Mouse (Mus musculus) liver, embryonic 16.5 days (tissue): ENCODE results near the gene Gm3476. TPM values are rescaled to one million over a fixed set of nuclear protein-coding genes. Genes with fewer than 3 reads are reported as not detected.
"Not testable (repeated sequence)": the region's sequence is repeated elsewhere in the genome, so short reads cannot be mapped to it uniquely, and the experiment has no call there.

Experiments
- ATAC-seq: fragments of 200-750 bp; cut with Nextera tagmentation; 2 replicates; pipeline ENCODE4 v1.8.0; 2017; ENCODE audit warnings: low read depth, mild to moderate bottlenecking, moderate number of reproducible peaks, moderate library complexity
- H3K27ac ChIP-seq: fragments of 300-500 bp; sonication (generic); 2 replicates; pipeline ENCODE4 v1.5.1; 2014; ENCODE audit warnings: mild to moderate bottlenecking, low read length
- H3K27me3 ChIP-seq: fragments of 300-500 bp; sonication (generic); 2 replicates; pipeline ENCODE4 v1.6.1; 2014; ENCODE audit warnings: low read depth, low read length, mixed read lengths; ENCODE audit not compliant: control insufficient read depth, insufficient read depth
- H3K36me3 ChIP-seq: fragments of 300-500 bp; sonication (generic); 2 replicates; pipeline ENCODE4 v1.6.1; 2014; ENCODE audit warnings: mild to moderate bottlenecking; ENCODE audit not compliant: control insufficient read depth, insufficient read depth
- H3K4me1 ChIP-seq: fragments of 300-500 bp; sonication (generic); 2 replicates; pipeline ENCODE4 v1.6.1; 2014; ENCODE audit warnings: low read depth, low read length, mixed read lengths; ENCODE audit not compliant: control insufficient read depth
- H3K4me2 ChIP-seq: fragments of 300-500 bp; sonication (generic); 2 replicates; pipeline ENCODE4 v1.6.1; 2014; ENCODE audit warnings: low read depth, low read length, mixed read lengths
- H3K4me3 ChIP-seq: fragments of 300-500 bp; sonication (generic); 2 replicates; pipeline ENCODE4 v1.5.1; 2014; ENCODE audit warnings: low read depth, mild to moderate bottlenecking, low read length
- H3K9ac ChIP-seq: fragments of 300-500 bp; sonication (generic); 2 replicates; pipeline ENCODE4 v1.6.1; 2014; ENCODE audit warnings: low read depth, low read length
- H3K9me3 ChIP-seq: fragments of 300-500 bp; sonication (generic); replicated peaks from 2 replicates; pipeline ENCODE4 v1.6.1; 2016; ENCODE audit warnings: low read length; ENCODE audit not compliant: control insufficient read depth
- WGBS: fragments of 180-500 bp; shearing (Covaris S2); extraction: QIAGEN DNeasy Blood & Tissue Kit; methylation state at CpG from one replicate; pipeline ENCODE4 v1.1.7; 2014; ENCODE audit not compliant: insufficient replicate concordance; 5-methylcytosine and 5-hydroxymethylcytosine counted together
- polyA plus RNA-seq: library from polyadenylated mRNA; unstranded; fragments of >200 nt; fragmentation: Nextera tagmentation; extraction: Ambion mirVana; gene quantifications from 2 replicates; pipeline ENCODE4 v1.2.1, GENCODE M21; 2015

The Gm3476 gene
- not detected in 2 replicates for polyA plus RNA-seq

DNA sequence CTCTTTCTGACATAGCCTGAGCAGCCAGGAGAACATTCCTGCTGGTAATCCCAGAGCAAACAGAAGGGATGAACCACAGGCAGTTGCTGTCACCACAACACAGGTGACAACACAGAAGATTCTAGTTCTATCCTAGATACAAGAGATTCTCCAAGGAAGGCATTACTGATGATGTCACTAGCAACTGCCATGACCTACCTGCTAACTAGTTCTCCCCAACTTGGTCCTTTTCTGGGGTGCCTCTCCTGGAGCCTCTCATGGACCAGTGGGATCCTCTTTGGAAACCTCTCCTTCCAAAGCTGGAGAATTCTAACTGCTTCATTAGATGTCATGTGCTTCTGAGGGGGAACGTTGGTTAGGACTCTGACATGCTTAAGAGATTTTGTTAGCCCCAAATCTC, at the start of gene Gm3476:
Gm3476 (minus strand) TSS at position 101 of the 400 bp plus-strand sequence.
- H3K27ac ChIP-seq, H3K4me3 ChIP-seq, H3K4me2 ChIP-seq, H3K4me1 ChIP-seq, H3K9me3 ChIP-seq, H3K27me3 ChIP-seq, H3K9ac ChIP-seq, ATAC-seq, H3K36me3 ChIP-seq: not testable (repeated sequence)
- WGBS: no CpG with 5 or more reads among the region's 1 CpGs

DNA sequence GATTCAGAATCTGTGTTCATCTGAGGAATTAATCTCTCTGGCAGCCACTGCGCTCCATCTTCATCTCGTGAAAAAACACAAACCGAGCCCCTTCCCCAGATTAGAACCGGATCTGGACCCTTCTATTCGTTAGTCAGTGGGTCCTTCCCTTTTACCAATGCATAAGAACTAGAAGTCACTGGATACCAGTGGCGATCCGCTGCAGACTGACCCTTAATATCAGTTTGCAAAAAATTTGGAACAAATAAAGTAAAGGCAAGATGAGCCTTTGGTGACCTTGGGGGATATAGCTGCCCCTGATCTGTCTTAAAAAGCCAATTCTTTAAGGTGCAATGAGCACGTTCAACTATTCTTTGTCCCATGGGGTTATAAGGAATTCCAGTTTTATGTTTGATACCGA, 37.9 kb upstream of the Gm3476 start:
- WGBS: 78% methylated on average over 2 of the region's 9 CpGs
- not testable (repeated sequence) for H3K27ac ChIP-seq, H3K9me3 ChIP-seq, H3K9ac ChIP-seq, H3K4me1 ChIP-seq, H3K4me2 ChIP-seq, H3K36me3 ChIP-seq, ATAC-seq, H3K27me3 ChIP-seq, H3K4me3 ChIP-seq

DNA sequence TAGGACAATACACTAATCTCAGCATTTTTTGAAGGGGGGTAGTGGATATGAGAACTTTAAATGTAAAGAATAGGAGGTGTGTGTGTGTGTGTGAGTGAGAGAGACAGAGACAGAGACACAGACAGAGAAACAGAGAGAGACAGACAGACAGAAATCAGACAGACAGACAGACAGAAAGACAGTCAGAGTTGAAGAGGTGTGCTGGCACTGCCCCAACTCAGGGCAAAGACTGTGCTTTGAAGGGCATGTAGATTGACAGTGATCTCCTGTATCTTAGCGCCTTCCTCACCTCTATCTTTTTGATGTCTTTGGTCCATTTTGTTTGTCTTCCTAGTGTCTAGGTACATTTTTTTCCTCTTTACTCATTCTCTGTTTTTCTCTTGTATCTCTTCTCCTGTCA, 35.5 kb upstream of the Gm3476 start:
- H3K9me3 ChIP-seq, H3K36me3 ChIP-seq, H3K27me3 ChIP-seq, H3K27ac ChIP-seq, H3K4me3 ChIP-seq, ATAC-seq, H3K4me2 ChIP-seq, H3K9ac ChIP-seq, H3K4me1 ChIP-seq: not testable (repeated sequence)
- no CpG with 5 or more reads among the region's 1 CpGs for WGBS

DNA sequence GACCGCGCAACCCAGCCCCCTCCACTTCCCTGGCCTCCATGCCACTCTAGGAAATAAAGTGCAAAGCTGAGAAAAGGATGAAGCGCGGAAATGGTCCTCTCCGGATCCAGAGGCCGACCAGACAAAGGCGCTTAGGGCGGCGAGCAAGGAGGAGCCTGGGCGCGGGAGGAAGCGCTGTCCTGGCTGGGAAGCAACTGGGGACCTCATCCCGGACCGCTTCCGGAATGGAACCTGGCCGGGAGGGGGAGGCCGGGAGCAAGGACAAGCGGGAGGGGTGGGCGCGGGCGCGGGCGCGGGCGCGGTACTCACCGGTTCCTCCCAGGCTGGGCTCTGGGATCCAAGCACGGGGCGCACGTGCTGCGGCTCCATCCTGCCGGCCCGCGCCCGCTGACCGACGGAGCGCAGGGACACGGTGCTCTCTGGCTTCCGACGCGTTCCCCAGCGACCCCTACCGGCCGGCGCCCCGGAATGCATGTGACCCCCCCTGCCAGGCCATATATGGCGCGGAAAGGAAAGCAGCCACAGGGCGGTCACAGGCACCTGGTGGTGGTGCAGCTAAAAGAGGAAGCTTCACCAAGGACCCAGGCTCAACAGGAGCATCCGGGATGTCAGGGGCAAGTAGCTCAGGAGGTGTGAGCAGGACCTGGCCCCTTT, 17.2 kb downstream of the Gm3476 start, which contains the start of gene Gm3468:
Gm3468 (minus strand) TSS at position 394 of the 654 bp plus-strand sequence.
- not testable (repeated sequence) for H3K27me3 ChIP-seq, H3K4me1 ChIP-seq, H3K36me3 ChIP-seq, H3K27ac ChIP-seq, H3K9ac ChIP-seq, ATAC-seq, H3K4me2 ChIP-seq, H3K4me3 ChIP-seq, H3K9me3 ChIP-seq
- under 1% methylated on average over 30 of the region's 51 CpGs for WGBS

DNA sequence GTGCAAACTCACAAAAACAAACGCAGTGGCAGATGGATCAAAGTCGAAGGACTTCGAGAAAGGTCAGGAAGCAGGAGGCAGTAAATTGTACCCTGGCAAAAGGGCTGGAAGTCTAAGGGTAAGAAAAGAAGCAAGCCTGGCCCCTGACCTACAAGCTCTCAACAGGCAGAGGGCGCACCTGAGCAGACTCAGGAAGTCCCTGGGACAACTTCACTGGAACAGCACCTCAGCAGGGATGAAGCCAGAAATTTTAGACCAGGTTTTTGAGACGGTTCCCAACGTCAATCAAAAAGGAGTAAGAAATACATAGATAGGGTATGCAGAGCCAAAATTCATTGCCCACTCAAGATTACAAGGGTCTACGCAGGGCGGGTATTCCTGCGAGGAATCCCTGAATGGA, 18.1 kb downstream of the Gm3476 start:
- not testable (repeated sequence) for H3K4me1 ChIP-seq, H3K36me3 ChIP-seq, H3K4me3 ChIP-seq, H3K9ac ChIP-seq, H3K4me2 ChIP-seq, H3K9me3 ChIP-seq, ATAC-seq, H3K27ac ChIP-seq, H3K27me3 ChIP-seq
- WGBS: 10% methylated on average over 8 of the region's 9 CpGs

DNA sequence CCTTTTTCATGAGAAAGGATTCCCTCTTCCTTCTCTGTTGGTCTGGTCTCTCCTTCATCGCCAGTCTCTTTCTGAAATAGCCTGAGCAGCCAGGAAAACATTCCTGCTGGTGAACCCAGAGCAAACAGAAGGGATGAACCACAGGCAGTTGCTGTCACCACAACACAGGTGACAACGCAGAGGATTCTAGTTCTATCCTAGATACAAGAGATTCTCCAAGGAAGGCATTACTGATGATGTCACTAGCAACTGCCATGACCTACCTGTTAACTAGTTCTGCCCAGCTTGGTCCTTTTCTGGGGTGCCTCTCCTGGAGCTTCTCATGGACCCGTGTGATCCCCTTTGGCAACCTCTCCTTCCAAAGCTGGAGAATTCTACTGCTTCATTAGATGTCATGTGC, 31.8 kb downstream of the Gm3476 start, which contains the start of gene Gm8206:
Gm8206 (minus strand) TSS at position 101 of the 400 bp plus-strand sequence.
- ATAC-seq, H3K27ac ChIP-seq, H3K4me3 ChIP-seq, H3K9ac ChIP-seq, H3K4me1 ChIP-seq, H3K4me2 ChIP-seq, H3K9me3 ChIP-seq, H3K36me3 ChIP-seq, H3K27me3 ChIP-seq: not testable (repeated sequence)
- WGBS: 33% methylated on average over 2 of the region's 3 CpGs

DNA sequence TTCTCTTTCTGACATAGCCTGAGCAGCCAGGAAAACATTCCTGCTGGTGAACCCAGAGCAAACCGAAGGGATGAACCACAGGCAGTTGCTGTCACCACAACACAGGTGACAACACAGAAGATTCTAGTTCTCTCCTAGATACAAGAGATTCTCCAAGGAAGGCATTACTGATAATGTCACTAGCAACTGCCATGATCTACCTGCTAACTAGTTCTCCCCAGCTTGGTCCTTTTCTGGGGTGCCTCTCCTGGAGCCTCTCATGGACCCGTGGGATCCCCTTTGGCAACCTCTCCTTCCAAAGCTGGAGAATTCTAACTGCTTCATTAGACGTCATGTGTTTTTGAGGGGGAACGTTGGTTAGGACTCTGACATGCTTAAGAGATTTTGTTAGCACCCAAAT, 67.4 kb downstream of the Gm3476 start, which contains the start of gene Gm6337:
Gm6337 (minus strand) TSS at position 101 of the 400 bp plus-strand sequence.
- H3K27ac ChIP-seq, H3K36me3 ChIP-seq, H3K9ac ChIP-seq, H3K9me3 ChIP-seq, ATAC-seq, H3K4me3 ChIP-seq, H3K4me2 ChIP-seq, H3K27me3 ChIP-seq, H3K4me1 ChIP-seq: not testable (repeated sequence)
- WGBS: 53% methylated on average over 3 of the region's 4 CpGs

Other genes with a start within 250 kb of the Gm3476 start
- not detected in 2 replicates for gene Gm8237, start 245.4 kb downstream of the Gm3476 start, polyA plus RNA-seq
- not detected in 2 replicates for gene Gm3248, start 164.1 kb downstream of the Gm3476 start, polyA plus RNA-seq
- gene Gm3453, start 146.7 kb downstream of the Gm3476 start, polyA plus RNA-seq: not detected in 2 replicates
- not detected in 2 replicates for gene Gm6337, start 67.5 kb downstream of the Gm3476 start, polyA plus RNA-seq
- 0.06 TPM in 1 of 2 replicates, not detected in the other for gene Gm8206, start 31.9 kb downstream of the Gm3476 start, polyA plus RNA-seq
- gene Gm3468, start 17.1 kb downstream of the Gm3476 start, polyA plus RNA-seq: 0.05 TPM in 1 of 2 replicates, not detected in the other
- gene Gm21560, start 93.5 kb upstream of the Gm3476 start, polyA plus RNA-seq: not detected in 2 replicates
- gene Gm3411, start 161.4 kb upstream of the Gm3476 start, polyA plus RNA-seq: not detected in 2 replicates
- not detected in 2 replicates for gene Gm21103, start 179.0 kb upstream of the Gm3476 start, polyA plus RNA-seq
- not detected in 2 replicates for gene Gm3618, start 217.9 kb upstream of the Gm3476 start, polyA plus RNA-seq